Mouse (Mus musculus) Patski (cell line): ENCODE measurements around the gene Sema3d. TPM values are rescaled to one million over a fixed set of nuclear protein-coding genes. Genes with fewer than 3 reads are reported as not detected.

Source experiments
- ATAC-seq: fragments of 100-300 bp; one replicate; pipeline ENCODE4 v1.8.0; 2021
- CTCF ChIA-PET: fragments of 350-600 bp; sonication (Branson Sonifier 250); formaldehyde crosslinking; loops from one replicate; lab custom pipeline; 2022; ENCODE audit warnings: inconsistent platforms; lab: Charles Lee
- POLR2A ChIA-PET: fragments of 350-600 bp; sonication (Branson Sonifier 250); formaldehyde crosslinking; loops from one replicate; lab custom pipeline; 2022; ENCODE audit warnings: antibody characterized with exemption, inconsistent platforms; lab: Charles Lee
- DNase-seq: peaks from one replicate; pipeline ENCODE4 v3.0.0-alpha.2; 2011; ENCODE audit warnings: low read depth, low spot score
- H3K27me3 ChIP-seq: fragments of 371-371 bp; one replicate; pipeline ENCODE4 v1.5.1; 2021
- CTCF ChIP-seq: fragments of 100-300 bp; IDR thresholded peaks from one replicate; pipeline ENCODE4 v1.5.1; 2021
- in situ Hi-C: fragments of 300-500 bp; cut with MboI; formaldehyde crosslinking; loops from 3 replicates; pipeline ENCODE4 v1.11.1; 2018; ENCODE audit warnings: low pct_unique_long_range_greater_than_20kb, mixed read lengths
- polyA plus RNA-seq: library from polyadenylated mRNA; unstranded; gene quantifications from one replicate; pipeline ENCODE4 v1.2.3, GENCODE M21; 2021

Sema3d gene
- polyA plus RNA-seq, 1 experiment from 2014 or later: 4.2 TPM

DNA sequence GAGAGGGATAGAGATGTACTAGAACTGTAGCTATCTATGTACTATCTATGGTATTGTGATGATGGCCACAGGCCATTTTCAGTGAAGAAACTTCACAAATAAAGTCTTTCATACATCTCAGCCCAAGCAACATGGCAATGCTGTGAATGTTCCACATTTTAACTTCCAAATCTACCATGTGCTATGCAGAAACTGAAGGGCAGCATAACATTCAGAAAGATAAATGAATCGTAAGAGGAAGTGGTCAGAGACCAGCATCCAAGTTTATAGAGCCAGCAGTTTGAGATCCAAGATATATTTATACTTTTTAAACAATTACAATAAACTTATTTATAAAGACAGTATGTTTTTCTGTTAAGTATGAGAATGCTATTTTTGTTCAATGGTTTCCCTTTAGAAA, 199.4 kb downstream of the Sema3d start:
- H3K27me3 ChIP-seq: no peaks in the 10 kb centered on the region
- in situ Hi-C loops: no loop called here
- no peak for ATAC-seq
- ChIA-PET POLR2A (no interaction called here), CTCF (interaction anchor here (2.2 kb wide), 1 partner anchor 20 kb away, joined by 7 read pairs; no protein-coding TSS in a partner anchor)
- no peak for TF ChIP-seq CTCF
- DNase-seq: no peak

DNA sequence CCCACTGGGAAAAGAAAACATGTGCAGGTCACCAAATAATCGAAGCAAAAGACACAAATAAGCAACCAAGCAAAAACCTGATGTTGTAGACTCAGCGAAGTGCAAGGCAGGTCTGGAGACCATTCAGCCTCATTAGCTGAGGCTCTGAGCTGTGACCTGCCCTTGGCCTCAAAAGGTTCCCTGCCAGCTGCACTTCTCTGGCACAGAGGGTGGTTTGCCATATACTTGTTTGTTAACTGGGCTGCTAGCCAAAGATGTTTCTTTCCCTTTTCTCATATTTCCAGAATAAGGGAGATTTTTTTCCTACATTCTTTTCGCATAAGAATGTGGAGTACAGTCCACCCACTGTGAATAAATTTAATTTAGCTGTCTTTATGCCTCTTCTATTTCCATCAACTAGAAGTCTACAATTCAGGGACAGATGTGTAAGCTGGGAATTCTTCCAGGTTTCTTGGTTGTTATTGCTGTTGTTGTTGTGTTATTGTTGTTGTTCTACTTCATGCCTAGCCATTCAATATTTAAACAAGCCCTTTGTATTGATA, 200.2 kb downstream of the Sema3d start:
- in situ Hi-C loops: no loop called here
- DNase-seq: peak; percentile 84
- peak; percentile 89 for ATAC-seq
- no peak for TF ChIP-seq CTCF
- POLR2A ChIA-PET: interaction anchor here (0.7 kb wide), 1 partner anchor 9 kb away, joined by 4 read pairs; no protein-coding TSS in a partner anchor
- CTCF ChIA-PET: interaction anchor here (0.8 to 2.2 kb wide), 4 partner anchors 9 to 37 kb away, joined by 3 to 7 read pairs (median 4); no protein-coding TSS in a partner anchor
- no peaks in the 10 kb centered on the region for H3K27me3 ChIP-seq

DNA sequence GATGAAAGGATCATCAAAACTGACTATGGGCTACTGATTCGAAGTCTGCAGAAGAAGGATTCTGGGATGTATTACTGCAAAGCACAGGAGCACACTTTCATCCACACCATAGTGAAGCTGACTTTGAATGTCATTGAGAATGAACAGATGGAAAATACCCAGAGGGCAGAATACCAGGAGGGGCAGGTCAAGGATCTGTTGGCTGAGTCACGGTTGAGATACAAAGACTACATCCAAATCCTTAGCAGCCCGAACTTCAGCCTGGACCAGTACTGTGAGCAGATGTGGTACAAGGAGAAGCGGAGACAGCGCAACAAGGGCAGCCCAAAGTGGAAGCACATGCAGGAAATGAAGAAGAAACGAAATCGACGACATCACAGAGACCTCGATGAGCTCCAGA, 201.7 kb downstream of the Sema3d start:
- ChIA-PET POLR2A (interaction anchor here (0.6 kb wide), 1 partner anchor 582 kb away, joined by 4 read pairs; no protein-coding TSS in a partner anchor), CTCF (interaction anchor here (1.4 kb wide), 1 partner anchor 79 kb away, joined by 3 read pairs; no protein-coding TSS in a partner anchor)
- ATAC-seq: no peak
- H3K27me3 ChIP-seq: no peaks in the 10 kb centered on the region
- TF ChIP-seq CTCF: no peak
- DNase-seq: no peak
- in situ Hi-C loops: no loop called here

DNA sequence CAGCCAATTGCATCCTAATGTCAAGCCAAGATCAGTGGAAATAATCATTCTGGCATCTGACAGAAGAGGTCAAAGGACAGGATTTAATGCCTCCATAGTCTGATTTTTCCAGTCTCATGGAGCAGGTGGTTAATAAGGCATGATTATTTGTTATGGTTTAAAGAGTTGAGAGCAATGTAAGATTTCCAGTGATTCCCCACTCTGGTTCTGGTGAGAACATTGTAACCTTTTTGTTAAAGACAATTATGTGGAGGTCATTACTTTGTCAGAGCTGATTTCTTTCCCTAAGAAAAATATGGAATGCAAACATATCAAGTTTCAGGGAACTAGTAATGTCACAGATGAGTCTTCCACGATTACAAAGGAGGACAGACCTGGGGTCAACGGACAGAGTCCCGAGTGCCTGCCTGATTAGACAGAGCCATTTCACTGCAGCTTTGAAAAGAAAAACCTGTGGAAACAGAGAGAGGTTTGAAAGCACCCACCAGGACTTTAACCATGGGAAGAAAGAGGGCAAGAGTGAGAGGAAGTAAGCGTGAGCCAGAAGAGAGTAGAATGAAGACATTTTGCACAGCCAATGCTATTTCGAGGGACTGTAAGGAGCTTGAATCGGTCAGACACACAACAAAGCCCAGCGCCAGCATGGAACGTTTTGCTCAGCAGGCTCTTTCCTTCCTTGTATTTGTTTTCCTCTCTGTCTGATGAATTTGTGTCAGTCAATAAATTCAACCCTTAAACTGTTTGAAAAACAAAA, 251.2 kb downstream of the Sema3d start:
- DNase-seq: no peak
- TF ChIP-seq CTCF: no peak
- ChIA-PET CTCF (no interaction called here), POLR2A (interaction anchor here (1.2 kb wide), 1 partner anchor 26 kb away, joined by 3 read pairs; no protein-coding TSS in a partner anchor)
- in situ Hi-C loops: no loop called here
- H3K27me3 ChIP-seq: no peaks in the 10 kb centered on the region
- no peak for ATAC-seq

DNA sequence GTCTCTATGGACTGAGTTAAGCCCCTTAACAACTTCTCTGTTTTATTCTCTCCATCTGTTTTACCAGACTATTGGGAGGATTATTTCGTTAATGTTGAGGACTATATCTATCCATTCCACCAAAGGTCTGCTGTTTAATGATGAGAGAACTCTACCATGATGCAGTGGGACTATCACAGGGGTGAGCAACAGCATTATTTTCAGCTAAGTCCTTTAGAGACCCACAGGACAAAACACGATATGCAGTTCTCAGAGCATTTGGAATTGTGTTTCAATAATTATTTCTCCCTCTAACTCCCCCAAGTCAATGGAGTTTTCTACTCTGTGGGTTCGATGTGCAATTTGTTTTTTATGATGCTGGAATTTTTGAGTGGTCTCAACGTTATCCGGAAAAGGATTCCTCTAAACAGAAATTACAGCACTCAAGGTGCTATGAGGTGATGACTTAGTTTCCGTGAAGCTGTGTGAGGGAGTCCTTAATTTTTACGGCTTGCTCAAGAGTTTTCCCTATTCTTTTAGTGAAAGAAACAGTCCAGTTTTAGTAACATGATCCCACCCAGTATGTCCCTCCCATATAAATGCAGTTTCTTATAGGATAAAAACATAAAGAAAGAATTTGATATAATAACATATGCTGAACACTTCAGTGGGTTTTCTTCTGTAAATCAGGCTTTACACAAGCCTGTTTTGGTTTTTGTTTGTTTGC, 254.7 kb downstream of the Sema3d start:
- no peak for TF ChIP-seq CTCF
- DNase-seq (no peak), ATAC-seq (no peak)
- ChIA-PET POLR2A (no interaction called here), CTCF (interaction anchor here (1.3 to 1.9 kb wide), 3 partner anchors 9 to 73 kb away, joined by 5 read pairs; no protein-coding TSS in a partner anchor)
- no peaks in the 10 kb centered on the region for H3K27me3 ChIP-seq
- in situ Hi-C loops: no loop called here
